Mouse (Mus musculus): Measurements from ENCODE around the gene Ankrd1. TPM values are rescaled to one million over a fixed set of nuclear protein-coding genes. Genes with fewer than 3 reads are reported as not detected.

Ankrd1 gene
- polyA plus RNA-seq, 2 experiments, result 3.3 to 5.2 TPM

GRCm38 (mm10) chr19:36133064-36133463 is 13.2 kb upstream of the Ankrd1 start:
- no peak for DNase-seq (ENCODE audit: low spot score)
- ATAC-seq (ENCODE audit: low FRiP score, low read depth), result no peak

GRCm38 (mm10) chr19:36131990-36132389 is 12.1 kb upstream of the Ankrd1 start:
- WGBS, result 70% methylated on average over 6 of the region's 6 CpGs
- H3K27me3 ChIP-seq (ENCODE audit: control insufficient read depth, insufficient read depth, low read length), result no peaks in the 10 kb centered on the region
- H3K4me1 ChIP-seq (ENCODE audit: control insufficient read depth, insufficient read depth, low read length), result 0 out of 2 replicates have a peak, but pooled peaks cover 5% of the 10 kb centered on the region
- DNase-seq (ENCODE audit: low spot score), result no peak
- no peak overlapping the region for H3K4me3 ChIP-seq (replicated peaks; ENCODE audit: low read length)
- no peak overlapping the region for H3K4me2 ChIP-seq (replicated peaks; ENCODE audit: low read depth, low read length, severe bottlenecking)
- H3K9ac ChIP-seq (ENCODE audit: low read depth, low read length, severe bottlenecking), result no peak overlapping the region
- H3K36me3 ChIP-seq (ENCODE audit: control insufficient read depth, insufficient read depth, low read length), result no peaks in the 10 kb centered on the region
- H3K27ac ChIP-seq (replicated peaks; ENCODE audit: low read depth, low read length), result no peak overlapping the region
- no peak for TF ChIP-seq POLR2A (IDR thresholded peaks at IDR 0.05; ENCODE audit: borderline replicate concordance, extremely low read depth, insufficient read depth, insufficient read length)
- no peak for ATAC-seq (ENCODE audit: low FRiP score, low read depth)
- no peaks in the 10 kb centered on the region for H3K9me3 ChIP-seq (ENCODE audit: control insufficient read depth, low read length)

More at GRCm38 (mm10) chr19:36133064-36133463, 13.2 kb upstream of the Ankrd1 start:
- Histone ChIP-seq H3K9me3 (ENCODE audit: control insufficient read depth, low read length) (no peaks in the 10 kb centered on the region), H3K36me3 (ENCODE audit: control insufficient read depth, insufficient read depth, low read length) (no peaks in the 10 kb centered on the region), H3K27ac (replicated peaks; ENCODE audit: low read depth, low read length) (no peak overlapping the region), H3K4me3 (replicated peaks; ENCODE audit: low read length) (no peak overlapping the region), H3K4me2 (replicated peaks; ENCODE audit: low read depth, low read length, severe bottlenecking) (no peak overlapping the region), H3K4me1 (ENCODE audit: control insufficient read depth, insufficient read depth, low read length) (0 out of 2 replicates have a peak, but pooled peaks cover 5% of the 10 kb centered on the region), H3K27me3 (ENCODE audit: control insufficient read depth, insufficient read depth, low read length) (no peaks in the 10 kb centered on the region), H3K9ac (ENCODE audit: low read depth, low read length, severe bottlenecking) (no peak overlapping the region)
- 89% methylated on average over 6 of the region's 6 CpGs for WGBS
- TF ChIP-seq POLR2A (IDR thresholded peaks at IDR 0.05; ENCODE audit: borderline replicate concordance, extremely low read depth, insufficient read depth, insufficient read length), result no peak

- DNase-seq (ENCODE audit: low spot score), result no peak
- Histone ChIP-seq H3K9me3 (ENCODE audit: control insufficient read depth, low read length) (no peaks in the 10 kb centered on the region), H3K4me3 (replicated peaks; ENCODE audit: low read length) (no peak overlapping the region), H3K9ac (ENCODE audit: low read depth, low read length, severe bottlenecking) (no peak overlapping the region), H3K27ac (replicated peaks; ENCODE audit: low read depth, low read length) (no peak overlapping the region), H3K4me2 (replicated peaks; ENCODE audit: low read depth, low read length, severe bottlenecking) (no peak overlapping the region), H3K36me3 (ENCODE audit: control insufficient read depth, insufficient read depth, low read length) (no peaks in the 10 kb centered on the region), H3K27me3 (ENCODE audit: control insufficient read depth, insufficient read depth, low read length) (no peaks in the 10 kb centered on the region), H3K4me1 (ENCODE audit: control insufficient read depth, insufficient read depth, low read length) (0 out of 2 replicates have a peak, but pooled peaks cover 5% of the 10 kb centered on the region)
- 64% methylated on average over 2 of the region's 2 CpGs for WGBS
- no peak for ATAC-seq (ENCODE audit: low FRiP score, low read depth)
- no peak for TF ChIP-seq POLR2A (IDR thresholded peaks at IDR 0.05; ENCODE audit: borderline replicate concordance, extremely low read depth, insufficient read depth, insufficient read length)
Observed at GRCm38 (mm10) chr19:36130181-36130580, 10.3 kb upstream of the Ankrd1 start.

DNA sequence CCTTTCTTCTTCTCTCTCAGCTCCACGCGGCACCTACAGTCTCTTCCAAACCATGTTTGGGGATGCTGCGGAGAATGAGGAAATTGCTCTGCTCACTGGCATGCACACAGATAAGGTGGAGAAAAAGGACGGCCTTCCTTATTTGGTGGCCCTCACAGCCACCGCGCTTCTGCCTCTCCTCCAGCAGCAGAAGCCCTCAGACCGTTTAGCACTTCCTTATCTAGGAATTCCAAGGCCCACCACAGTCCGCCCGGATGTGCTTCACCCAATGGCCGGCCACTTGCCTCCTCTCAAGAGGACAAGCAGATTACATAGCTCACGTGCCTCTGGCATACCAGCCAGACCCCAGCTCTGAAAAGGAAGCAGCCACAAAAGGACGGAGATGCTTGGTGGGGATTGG is 9.7 kb upstream of the Ankrd1 start:
- no peaks in the 10 kb centered on the region for H3K36me3 ChIP-seq (ENCODE audit: control insufficient read depth, insufficient read depth, low read length)
- 27% methylated on average over 12 of the region's 12 CpGs for WGBS
- H3K4me3 ChIP-seq (replicated peaks; ENCODE audit: low read length), result no peak overlapping the region
- TF ChIP-seq POLR2A (IDR thresholded peaks at IDR 0.05; ENCODE audit: borderline replicate concordance, extremely low read depth, insufficient read depth, insufficient read length), result no peak
- H3K9ac ChIP-seq (ENCODE audit: low read depth, low read length, severe bottlenecking), result no peak overlapping the region
- DNase-seq (ENCODE audit: low spot score) (no peak), ATAC-seq (ENCODE audit: low FRiP score, low read depth) (no peak)
- H3K4me1 ChIP-seq (ENCODE audit: control insufficient read depth, insufficient read depth, low read length), result 0 out of 2 replicates have a peak, but pooled peaks cover 5% of the 10 kb centered on the region
- H3K27ac ChIP-seq (replicated peaks; ENCODE audit: low read depth, low read length), result no peak overlapping the region
- no peaks in the 10 kb centered on the region for H3K9me3 ChIP-seq (ENCODE audit: control insufficient read depth, low read length)
- no peaks in the 10 kb centered on the region for H3K27me3 ChIP-seq (ENCODE audit: control insufficient read depth, insufficient read depth, low read length)
- H3K4me2 ChIP-seq (replicated peaks; ENCODE audit: low read depth, low read length, severe bottlenecking), result 0 out of 2 replicates have a peak overlapping the region, but pooled peaks have one; percentile 10

DNA sequence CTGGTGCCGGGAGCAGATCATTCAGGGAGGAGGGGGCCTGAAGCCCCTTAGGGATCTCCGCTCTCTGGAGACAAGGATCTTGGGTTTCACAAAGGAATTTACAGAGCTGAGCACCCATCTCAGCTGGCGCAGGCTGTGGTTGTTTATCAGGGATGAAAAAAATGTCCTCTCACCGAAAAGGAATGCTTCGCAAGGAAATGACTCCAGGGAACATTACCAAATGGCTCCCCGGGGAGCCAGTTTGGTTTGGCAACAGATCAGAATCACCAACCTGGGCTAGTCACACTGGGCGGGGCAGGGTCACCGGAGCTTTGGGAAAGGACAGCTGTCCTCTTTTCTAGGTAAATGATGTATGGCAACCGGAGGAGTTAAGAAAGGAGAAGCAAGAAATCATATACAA is 9.3 kb upstream of the Ankrd1 start:
- no peak for ATAC-seq (ENCODE audit: low FRiP score, low read depth)
- H3K4me1 ChIP-seq (ENCODE audit: control insufficient read depth, insufficient read depth, low read length), result 0 out of 2 replicates have a peak, but pooled peaks cover 5% of the 10 kb centered on the region
- WGBS, result 23% methylated on average over 9 of the region's 9 CpGs
- H3K4me3 ChIP-seq (replicated peaks; ENCODE audit: low read length), result no peak overlapping the region
- H3K9ac ChIP-seq (ENCODE audit: low read depth, low read length, severe bottlenecking), result no peak overlapping the region
- no peaks in the 10 kb centered on the region for H3K27me3 ChIP-seq (ENCODE audit: control insufficient read depth, insufficient read depth, low read length)
- no peak overlapping the region for H3K27ac ChIP-seq (replicated peaks; ENCODE audit: low read depth, low read length)
- H3K9me3 ChIP-seq (ENCODE audit: control insufficient read depth, low read length), result no peaks in the 10 kb centered on the region
- 0 out of 2 replicates have a peak overlapping the region, but pooled peaks have one; percentile 10 for H3K4me2 ChIP-seq (replicated peaks; ENCODE audit: low read depth, low read length, severe bottlenecking)
- no peak for DNase-seq (ENCODE audit: low spot score)
- TF ChIP-seq POLR2A (IDR thresholded peaks at IDR 0.05; ENCODE audit: borderline replicate concordance, extremely low read depth, insufficient read depth, insufficient read length), result no peak
- H3K36me3 ChIP-seq (ENCODE audit: control insufficient read depth, insufficient read depth, low read length), result no peaks in the 10 kb centered on the region
